Mouse (Mus musculus) large intestine, adult 2 months (tissue): Measurements from ENCODE around the gene Tbx4. TPM values are rescaled to one million over a fixed set of nuclear protein-coding genes. Genes with fewer than 3 reads are reported as not detected.

Experiments used
- DNase-seq: peaks from one replicate; pipeline ENCODE4 v3.0.0-alpha.2; 2012; ENCODE audit warnings: low read depth, low spot score
- whole genome bisulfite sequencing: fragments of 180-500 bp; shearing (Covaris S2); methylation state at CpG from one replicate; pipeline ENCODE4 v1.1.7; 2018; 5-methylcytosine and 5-hydroxymethylcytosine counted together
- polyA plus RNA-seq: library from polyadenylated mRNA; depleted of rRNA; stranded (reverse); fragments of >200 nt; gene quantifications from 2 replicates; pipeline ENCODE4 v1.2.3, GENCODE M21; 2012

The Tbx4 gene
- polyA plus RNA-seq, 1 experiment: 0.20 TPM

DNA sequence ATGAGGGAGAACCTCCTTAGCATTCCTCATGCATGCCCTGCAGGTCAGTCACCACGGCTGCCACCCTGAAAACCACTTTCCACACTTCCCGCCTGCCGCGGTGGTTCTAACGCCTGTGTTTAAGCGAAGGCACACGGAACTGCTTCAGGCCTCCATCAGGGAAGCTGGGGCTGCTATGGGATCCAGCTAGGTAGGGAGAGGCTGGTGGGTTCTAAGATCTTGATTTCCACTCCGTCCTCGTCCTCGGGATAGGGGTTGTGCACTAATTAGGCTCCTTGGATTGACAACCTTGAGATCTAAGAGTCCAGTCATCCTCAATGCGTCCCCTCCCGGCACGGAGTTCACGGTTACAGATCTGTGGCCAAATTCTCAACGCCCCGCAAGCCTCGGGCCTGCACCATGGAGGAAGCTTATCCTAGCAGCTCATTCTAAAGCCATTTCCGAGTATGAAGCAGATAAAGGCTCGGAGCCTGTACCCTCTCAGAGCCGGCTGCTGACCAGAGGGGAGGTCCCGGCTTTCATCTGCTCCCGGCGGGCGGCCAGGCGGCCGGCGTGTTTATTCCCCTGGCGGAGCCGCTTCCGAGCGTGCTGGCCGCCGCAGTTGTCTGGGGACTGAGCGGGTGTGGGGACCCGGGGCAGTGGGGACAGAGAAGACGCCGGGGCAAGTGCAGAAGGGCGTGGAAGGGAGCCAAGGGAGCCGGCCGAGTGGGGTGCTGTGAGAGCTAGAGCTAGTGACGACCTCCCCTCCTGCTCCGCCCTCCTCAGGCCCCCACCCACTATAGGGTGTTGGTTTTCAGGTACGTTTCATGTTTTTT lies 8.7 kb downstream of the Tbx4 start:
- 6% methylated on average over 43 of the region's 43 CpGs for WGBS
- DNase-seq: no peak

DNA sequence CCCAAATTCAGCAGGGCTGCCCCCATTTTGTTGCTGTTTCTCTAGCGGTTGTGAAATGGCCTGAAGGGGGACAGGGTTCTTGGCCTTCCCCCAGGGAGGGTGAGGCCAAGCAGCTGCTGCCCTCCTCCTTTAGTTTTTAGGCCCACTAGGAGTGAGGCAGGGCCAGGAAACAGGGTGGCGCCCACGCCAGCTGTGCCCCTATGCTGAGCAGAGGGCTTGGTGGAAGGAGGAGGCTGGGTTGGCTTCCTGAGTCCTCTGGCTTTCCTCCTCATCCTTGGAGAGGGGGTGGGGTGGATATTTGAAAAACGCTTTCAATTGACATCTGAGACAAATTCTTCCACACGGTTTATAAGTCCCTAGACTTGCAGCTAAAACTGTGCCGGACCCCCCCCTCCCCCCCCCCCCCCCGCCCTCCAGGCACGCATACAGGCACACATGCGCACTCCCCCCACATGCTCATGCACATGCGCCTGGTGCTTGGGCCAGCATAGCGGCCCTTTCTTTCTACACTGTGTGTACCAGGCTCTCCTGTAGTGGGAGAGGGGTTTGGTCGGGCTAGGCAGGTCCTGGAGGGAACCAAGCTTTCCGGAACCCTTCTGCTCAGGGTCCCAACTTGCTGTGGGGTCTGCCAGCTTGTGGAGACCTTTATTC lies 10.2 kb downstream of the Tbx4 start:
- 54% methylated on average over 13 of the region's 13 CpGs for WGBS
- no peak for DNase-seq

DNA sequence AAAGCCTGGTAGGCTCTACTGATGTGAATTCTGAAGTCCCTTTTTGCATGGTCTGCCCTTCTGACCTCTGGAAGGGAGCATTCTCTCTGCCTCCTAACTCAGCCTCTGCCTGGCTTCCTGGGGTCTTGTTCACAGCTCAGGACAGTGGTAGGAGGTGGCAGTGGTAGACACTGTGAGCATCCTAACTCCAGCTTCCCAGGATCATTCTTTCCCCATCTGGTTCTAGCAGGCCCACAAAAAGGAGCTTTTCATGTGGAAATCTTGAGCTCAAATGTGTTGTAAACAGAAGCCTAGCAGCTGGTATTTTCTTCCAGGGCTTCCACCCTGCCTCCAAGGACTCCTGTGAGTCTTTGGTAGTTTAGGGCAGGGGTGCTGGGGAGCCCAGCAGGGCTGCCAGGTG lies 14.1 kb downstream of the Tbx4 start:
- no peak for DNase-seq

DNA sequence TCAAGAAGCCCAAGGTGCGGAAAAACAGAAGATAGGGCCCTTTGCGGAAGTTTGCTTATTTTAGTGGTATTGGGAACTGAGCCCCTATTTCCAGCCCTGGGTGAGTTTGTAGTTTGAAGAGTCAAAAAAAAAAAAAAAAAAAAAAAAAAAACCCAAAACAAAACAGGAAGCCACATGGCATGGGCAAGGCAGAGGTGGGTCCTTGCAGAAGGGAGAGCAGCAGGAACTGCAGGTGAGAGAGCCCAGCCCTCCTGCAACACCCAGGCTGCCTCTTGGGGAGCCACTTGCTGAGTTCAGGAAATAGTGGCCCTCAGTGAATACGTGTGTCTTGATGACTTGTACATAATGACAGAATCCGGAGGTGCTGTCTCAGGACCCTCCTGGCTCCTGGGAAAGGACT lies 23.3 kb downstream of the Tbx4 start:
- WGBS: 62% methylated on average over 4 of the region's 4 CpGs
- no peak for DNase-seq

DNA sequence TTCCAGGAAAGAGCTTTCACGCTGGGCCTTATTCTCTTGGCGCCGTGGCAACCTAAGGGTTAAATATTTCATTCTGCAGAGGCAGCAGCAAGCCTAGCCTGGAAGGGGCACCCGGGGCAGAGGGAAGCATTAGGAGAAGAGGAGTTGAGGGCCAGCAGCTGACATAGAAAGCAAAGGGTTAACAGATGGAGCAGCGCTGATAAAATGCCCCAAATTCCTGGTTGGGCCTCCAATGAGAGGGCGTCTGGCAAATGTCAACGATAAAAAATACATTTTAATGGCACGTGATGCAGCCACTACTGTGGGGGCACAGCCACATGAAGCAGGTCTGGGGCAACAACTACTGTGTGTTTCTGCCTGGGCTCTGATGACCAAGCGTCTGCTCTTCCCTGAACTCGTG lies 23.9 kb downstream of the Tbx4 start:
- DNase-seq: no peak
- 35% methylated on average over 10 of the region's 10 CpGs for WGBS

DNA sequence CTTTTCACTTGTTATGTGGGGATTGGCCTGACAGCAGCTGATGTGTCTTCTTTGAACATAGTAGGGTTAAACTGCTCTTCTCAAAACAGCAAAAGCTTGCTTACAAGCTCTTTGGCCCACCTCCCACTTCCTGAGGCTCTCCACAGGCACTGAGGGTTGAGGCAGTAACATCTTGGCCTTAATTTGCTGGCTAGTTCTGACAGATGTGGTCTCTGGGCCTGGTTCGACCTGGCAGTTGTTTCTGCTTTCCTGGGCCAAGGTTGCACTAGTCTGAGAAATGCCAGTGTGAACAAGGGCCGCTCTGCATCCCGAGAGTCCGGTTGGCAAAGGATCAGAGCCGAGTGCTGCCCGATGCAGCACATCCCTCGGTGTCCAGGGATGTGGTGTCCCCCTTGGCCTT lies 27.3 kb downstream of the Tbx4 start:
- DNase-seq: no peak
- 78% methylated on average over 7 of the region's 7 CpGs for WGBS

DNA sequence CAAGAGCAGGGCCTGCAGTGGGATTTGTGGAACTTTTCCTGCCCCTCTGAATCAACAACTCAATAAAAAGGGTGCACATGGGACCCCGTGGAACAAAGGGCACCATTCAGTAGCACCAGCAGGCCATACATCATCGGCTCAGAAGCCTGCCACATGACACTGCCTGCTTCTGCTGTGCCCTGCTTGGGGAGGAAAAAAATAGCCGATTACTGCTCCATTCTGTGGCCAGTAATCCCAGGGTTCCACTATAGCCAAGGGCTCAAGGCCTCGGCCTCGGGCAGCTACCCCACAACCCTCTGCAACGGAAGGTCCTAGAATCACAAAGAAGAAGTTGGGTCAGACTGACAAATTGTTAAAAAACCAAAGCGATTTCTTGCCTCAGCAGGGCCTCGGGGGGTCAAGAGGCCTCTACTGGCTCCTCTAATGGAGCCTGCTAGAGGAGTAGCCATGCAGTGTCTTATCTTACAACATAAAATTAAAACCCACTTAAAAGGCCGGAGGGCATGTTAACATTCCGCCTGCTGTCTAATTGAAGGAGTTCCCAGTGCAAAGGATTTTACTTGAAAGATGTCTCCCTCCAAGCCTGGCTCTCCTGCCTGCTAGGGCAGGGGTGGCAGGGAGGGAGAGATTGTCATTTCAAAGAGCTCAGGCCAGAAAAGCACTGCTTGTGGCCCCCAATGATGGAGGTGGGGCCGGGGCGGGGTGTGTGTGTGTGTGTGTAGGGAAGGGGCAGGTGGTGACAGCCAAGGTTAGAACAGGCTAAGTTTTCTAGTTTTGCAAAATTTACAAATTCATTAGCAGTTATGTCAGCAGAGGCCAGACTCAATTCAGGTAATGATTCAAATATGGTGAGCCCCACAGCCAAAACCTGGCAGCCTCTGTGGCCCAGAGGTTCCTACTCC lies 31.1 kb downstream of the Tbx4 start:
- DNase-seq: no peak
- WGBS: 60% methylated on average over 12 of the region's 12 CpGs

DNA sequence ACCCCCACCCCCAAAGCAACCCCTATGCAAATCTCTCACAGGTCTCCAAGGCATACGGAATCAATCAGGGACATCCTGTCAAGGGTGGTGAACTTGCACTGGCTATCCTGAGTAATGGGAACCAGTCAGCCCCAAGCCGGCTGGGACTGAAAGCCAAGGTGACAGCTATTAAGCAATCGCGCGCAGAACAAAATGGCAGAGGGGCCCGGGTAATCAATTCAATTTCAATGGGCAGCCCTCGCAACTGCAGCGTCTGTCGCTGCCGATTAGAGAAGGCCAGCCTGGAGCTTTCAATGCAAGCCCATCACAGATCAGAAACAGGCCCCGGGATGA lies 31.7 kb downstream of the Tbx4 start:
- no peak for DNase-seq
- WGBS: 50% methylated on average over 11 of the region's 11 CpGs

DNA sequence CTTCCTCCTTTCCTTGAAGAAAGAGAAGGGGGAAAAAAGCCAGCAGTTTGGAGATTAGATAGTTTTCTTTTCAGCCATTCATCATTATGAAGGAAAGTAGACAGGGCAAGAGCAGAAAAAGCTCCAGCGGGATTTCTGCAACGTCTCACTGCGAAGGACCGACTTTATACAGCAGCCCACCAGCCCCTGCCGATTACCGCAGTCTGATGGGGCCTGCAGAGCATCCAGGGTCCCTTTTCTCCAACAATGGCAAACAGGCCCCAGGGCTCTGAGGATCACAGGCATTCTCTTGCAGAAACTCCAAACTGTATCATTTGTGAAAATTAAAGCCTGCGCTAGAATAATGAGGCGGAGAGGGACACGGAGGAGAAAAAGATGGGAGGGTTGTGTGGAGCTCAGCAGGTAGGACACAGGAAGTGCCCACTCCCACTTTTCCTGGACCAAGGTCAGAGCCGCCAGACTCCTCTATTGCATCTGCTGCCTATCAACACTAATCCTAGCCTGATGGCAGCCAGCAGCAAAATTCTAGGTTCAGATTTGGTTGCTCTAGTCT lies 32.2 kb downstream of the Tbx4 start:
- WGBS: 68% methylated on average over 10 of the region's 10 CpGs
- no peak for DNase-seq

DNA sequence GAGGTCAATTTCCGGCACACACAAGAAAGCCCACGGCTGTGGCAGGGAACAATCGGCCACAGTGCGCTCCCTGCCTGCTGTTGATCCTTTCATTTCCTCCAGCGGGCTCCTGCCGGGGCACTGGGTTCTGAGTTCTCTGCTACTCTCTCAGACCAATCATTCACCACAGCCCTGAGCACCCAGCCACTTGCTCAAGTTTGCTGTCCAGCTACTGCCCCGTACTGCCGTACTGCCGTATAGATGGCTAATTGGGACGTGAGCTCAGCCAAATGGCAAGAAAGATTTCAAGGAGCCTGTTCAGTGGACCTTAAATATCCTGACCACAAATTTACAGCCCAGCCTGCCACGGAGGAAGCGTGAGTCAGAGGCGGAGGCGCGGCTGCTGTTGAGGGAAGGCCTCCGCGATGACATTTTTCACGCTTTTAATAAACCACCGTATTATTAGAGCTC lies 39.1 kb downstream of the Tbx4 start:
- WGBS: 4% methylated on average over 19 of the region's 19 CpGs
- no peak for DNase-seq

DNA sequence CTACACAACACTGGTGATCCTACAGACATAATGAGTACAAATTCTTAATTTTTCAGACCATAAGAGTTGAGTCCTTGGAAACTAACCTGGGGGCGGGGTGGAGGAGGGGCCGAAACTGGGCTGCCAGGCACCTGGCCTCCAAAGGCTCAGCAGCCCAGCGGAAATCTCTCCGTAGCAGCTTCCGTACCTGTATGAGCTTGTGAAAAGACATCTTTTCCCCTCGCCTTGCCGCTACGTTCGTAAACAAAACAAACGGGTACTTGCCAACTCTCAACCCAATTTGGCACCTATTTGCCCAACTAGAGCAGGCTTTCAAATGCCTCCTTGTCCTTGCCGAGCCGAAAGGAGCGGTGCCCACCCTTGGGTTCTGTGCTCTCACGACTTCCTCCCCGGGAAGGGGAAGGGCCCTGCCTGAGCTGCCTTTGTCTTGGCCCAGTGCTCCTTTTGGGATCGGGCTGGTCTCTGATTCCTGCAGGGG lies 40.1 kb downstream of the Tbx4 start:
- no peak for DNase-seq
- 20% methylated on average over 16 of the region's 16 CpGs for WGBS

DNA sequence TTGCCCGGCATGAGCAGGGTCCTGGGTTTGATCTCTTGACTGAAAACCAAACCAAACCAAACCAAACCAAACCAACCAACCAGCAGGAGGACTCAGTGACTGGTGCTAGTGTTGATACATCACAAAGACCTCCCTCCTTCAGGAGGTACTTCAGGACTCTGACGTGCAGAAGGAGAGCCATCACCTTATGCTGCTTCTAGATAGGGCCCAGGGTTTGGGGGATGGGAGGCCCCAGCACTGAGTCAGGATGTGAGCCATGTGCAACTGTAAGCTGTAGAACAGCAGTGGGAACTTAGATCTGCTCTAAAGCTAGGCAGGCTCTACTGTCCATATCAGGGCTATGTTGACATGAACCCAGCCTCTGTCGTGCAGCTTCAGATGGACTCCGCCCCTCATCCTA lies 41.9 kb downstream of the Tbx4 start:
- WGBS: 71% methylated on average over 4 of the region's 4 CpGs
- no peak for DNase-seq

DNA sequence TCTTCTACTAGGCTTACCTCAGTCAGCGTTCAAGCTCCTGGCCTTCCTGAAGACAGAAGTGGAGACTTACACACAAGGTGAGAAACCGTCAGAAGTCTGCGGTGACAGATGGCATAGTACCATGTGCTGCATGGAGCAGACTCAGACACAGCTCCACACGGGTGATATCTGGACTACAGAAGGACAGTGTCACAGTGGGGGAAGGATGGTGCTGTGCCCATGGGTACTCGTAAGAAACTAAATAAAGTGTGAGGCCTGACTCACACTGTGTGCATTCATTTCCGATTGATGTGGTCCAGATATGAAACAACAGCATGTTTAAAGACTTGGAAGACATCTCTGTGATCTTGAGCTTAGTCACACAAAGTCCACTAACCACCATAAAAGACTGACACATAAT lies 43.4 kb downstream of the Tbx4 start:
- 81% methylated on average over 6 of the region's 6 CpGs for WGBS
- DNase-seq: no peak

DNA sequence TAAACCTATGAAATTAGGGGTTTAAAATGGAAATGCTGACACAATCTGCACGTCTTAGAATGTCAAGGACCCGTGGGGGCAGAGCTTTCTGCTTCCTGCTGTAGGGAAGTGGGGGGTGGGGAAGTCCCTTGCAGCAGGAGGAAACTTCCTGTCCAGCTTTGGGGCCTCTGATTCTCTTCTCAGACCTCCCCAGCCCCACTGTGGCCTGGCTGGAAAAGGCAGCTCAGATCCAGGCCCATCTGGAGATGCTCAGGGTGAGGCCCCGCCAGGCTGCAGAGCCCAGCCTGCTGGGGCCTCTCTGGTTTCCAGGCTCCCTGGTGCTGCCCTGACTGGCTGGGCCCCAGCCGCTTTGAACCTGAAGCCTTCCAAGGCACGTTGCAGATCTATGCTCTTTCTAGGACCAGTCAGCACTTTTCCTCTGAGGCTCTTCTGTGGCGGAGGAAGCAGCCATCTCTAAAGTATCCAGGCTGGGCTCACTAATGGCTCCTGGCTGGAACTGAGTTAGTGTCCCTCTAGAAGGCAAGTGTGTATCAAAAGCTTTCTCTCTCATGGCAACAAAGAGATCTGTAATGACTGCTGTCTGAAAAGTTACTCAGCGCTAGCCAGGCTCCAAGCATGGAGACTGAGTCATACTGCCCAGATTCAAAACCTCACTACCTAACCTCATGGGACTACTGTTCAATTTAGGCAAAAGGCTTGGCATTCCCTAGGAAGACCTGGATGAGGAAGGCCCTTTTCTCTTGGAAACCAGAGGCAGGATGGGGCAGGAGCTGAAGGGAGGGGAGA lies 55.8 kb downstream of the Tbx4 start:
- 33% methylated on average over 7 of the region's 7 CpGs for WGBS
- DNase-seq: no peak

DNA sequence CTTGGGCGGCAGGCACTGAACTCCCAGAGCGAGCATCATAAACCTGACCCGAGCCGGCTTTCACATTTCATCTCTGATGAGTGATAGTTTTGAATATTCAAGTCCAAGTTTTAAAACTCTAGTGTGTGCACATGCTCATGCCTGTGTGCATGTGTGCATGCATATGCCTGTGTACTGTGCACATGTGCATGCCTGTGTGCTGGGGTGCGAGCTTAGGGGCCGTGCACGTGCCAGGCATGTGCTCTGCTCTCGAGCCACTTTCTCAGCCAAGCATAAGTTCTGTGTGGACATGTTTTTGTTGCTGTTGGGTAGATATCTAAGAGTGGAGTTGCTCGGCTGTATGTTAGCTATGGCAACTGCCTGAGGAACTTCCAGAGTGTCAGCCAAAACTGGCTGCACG lies 62.5 kb downstream of the Tbx4 start:
- 79% methylated on average over 10 of the region's 10 CpGs for WGBS
- no peak for DNase-seq

DNA sequence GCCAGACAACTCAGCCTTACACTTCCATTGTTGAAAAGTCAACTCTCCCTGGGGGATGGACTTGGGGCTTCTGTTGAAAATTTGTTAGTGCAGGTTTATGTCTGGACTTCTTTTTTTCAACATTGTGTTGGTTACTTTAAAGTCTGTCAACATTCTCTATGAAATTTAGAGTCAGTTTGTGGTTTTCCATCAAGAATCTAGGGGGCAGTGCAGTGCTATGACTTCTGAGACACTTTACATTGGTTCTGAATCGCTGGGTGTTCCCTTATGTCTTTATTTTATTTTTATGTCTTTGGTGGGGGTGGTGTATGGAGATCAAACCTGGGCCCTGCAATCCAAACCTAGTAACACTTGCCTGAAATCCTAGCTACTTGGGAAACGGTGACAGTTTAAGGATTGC lies 63.5 kb downstream of the Tbx4 start:
- 70% methylated on average over 2 of the region's 2 CpGs for WGBS

DNA sequence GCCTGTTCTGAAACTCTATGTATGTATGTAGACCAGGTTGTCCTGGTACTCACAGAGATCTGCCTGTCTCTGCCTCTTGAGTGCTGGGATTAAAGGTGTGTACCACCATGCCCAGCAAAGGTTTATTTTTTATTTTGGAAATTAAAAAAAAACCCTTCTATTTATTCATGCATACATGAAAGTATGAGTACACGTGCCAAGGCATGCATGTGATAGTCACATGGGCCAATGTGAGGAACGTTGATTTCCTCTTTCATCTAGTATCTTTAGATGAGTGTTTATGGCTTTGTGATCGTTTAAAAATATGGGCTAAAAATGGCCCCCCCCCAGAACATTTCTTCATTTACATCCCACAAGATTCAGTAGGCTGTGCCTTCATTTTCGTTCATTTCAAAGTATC lies 66.3 kb downstream of the Tbx4 start:
- WGBS: 62% methylated on average over 4 of the region's 4 CpGs
- no peak for DNase-seq

More for the DNA sequence above, 63.5 kb downstream of the Tbx4 start:
- DNase-seq: no peak

DNA sequence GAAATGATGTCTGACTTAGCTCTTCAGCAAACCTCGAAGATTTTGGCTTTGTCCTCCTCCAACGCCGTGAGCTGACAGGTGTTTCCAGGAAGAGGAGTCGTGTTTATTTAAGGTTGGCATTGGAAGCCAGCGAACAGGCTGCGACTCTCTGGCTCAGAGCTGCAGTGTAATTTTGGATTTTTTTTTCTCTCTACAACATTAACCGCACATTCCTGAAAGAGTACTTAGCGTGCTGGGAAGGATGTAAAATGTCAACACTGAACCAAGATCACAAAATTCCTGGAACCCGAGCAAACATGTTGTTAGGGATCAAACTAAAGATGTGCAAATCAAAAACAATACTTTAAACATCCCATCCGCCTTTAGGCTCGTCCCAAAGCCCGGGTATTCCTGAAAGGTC lies 69.4 kb downstream of the Tbx4 start:
- no peak for DNase-seq
- 32% methylated on average over 12 of the region's 12 CpGs for WGBS

DNA sequence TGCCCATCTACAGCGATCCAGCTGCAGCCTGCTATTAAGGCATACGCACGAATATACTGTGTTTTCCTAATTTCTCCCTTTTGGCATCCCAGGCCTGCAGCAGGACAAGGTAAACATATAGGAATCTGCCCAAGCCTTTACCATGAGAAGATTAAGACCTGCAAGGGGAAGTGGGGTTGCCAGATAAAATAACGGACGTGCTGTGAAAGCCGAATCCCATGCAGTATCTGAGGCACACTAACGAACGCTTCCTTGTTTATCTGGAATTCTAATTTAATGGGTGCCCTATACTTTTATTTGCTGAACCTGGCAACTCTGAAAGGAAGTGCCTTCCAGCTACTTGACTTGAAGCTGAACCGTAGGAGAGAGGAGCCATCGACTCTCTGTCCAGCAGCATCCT lies 70.2 kb downstream of the Tbx4 start:
- DNase-seq: no peak
- 63% methylated on average over 10 of the region's 10 CpGs for WGBS
